Mouse (Mus musculus): Measurements from ENCODE around the gene Masp2. TPM values are rescaled to one million over a fixed set of nuclear protein-coding genes. Genes with fewer than 3 reads are reported as not detected.
A peak's percentile ranks its signal among the peaks of the same experiment; 100 is the strongest.

Gene Masp2
- total RNA-seq, 2 experiments from 2014 or later, result 0.20 to 0.73 TPM

DNA sequence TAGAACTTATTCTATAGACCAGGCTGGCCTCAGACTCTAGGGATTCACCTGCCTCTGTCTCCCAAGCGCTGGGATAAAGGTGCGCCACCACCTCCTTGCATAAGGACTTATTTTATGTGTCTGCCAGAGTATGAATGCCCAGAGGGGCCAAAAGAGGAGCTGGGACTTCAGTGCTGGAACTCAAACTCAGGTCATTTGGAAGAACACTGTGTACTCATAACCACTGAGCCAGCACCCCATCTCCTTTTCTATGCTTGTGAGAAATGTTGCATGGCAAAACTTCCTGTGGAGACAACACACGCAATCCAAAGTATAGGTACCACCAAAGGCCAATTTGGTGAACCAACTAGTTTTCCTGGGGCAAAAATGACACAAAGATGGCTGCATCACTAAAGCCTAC lies 5.6 kb upstream of the Masp2 start:
- no peak for DNase-seq (ENCODE audit: low spot score)
- intact Hi-C loops (cut with DNase I), result no loop called here

DNA sequence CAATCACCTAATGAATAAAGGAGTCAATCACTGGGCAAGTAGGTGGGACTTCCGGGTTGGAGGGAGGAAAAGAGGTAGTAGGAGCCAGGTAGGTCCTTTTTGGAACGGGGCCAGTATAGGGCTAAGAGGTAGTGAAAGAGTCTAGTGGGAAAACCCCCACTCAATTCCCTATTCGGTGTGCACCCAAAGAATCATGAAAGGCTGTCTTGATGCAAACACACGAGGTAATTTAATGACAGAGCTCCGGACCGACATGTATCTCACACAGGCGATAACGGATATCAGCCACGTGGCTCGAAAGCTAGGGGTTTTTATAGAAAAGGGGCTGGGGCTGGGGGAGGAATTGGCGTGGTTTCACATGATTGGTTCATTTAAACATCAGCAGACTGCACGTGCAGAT lies 3.5 kb upstream of the Masp2 start:
- intact Hi-C loops (cut with DNase I), result no loop called here
- DNase-seq (ENCODE audit: low spot score), result no peak

DNA sequence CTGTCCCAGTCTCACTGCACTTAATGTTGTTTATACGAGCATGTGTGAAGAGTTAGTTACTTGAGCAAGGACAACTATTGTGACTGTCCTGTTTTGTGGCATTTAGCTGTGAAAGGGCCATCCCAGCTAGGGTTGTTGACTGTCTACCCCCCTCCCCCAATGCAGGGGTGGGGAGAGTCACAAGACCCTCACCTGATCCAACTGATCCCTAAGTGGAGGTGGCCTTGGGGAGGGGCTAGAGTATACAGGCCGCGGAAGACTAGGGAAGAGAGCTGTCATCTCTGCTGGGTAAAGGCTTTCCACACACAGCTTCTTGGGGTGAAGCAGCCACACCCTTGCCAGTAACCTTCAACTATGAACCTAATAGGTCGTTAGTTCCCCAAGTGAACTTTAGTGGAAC lies 2.0 kb upstream of the Masp2 start:
- intact Hi-C loops (cut with DNase I), result no loop called here
- no peak for DNase-seq (ENCODE audit: low spot score)

DNA sequence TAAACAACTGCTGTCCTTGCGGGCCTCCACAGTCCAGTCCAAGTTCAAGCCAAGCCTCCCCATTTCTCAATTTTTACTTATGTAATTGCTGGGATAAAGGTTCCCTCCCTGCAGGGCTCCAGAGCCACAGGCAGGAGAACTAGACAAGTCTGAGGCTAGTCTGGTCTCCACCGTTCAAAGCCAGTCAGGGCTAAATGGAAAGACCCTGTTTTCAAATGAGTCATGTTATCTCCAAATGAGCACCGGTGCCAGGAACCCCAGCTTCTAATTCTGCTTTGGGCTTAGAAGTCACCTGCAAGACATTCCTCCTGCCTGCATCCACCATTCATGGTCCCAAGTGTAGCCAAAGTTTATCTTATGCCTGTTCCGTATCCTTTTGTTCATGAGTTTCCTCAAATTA lies 483 bp upstream of the Masp2 start:
- intact Hi-C loops (cut with DNase I), result no loop called here
- no peak for DNase-seq (ENCODE audit: low spot score)

DNA sequence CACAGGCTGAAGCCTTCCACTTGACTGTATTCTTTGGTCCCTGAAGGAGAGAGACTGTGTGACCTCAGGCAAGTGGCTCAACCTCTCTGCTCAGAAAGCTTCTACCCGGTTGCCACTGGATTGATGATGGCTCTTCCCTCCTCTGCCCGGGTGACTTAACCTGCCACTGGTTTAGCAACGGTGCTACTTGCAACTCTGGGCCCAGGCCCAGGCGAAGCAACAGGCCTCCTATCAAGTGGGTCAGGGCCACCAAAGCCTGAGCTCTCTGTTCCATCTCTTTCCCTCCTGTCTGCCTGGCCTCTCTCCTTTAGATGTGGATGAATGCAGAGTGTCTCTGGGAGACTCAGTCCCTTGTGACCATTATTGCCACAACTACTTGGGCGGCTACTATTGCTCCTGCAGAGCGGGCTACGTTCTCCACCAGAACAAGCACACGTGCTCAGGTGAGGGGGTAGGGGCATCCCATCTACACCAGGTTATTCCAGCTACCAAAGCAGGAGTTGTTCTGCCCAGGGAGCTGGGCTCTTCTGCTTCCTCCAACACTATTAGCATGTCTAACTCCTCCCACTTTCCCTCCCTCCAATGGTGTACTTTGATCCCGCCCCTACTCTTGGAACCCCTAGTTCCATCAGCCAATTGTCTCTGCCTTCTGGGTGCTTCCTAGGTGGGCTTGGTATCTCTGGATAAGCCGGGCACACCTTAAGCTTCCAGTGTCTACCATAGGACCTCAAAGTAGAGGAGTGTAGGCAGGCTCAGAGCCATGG lies 1.2 kb downstream of the Masp2 start:
- intact Hi-C loops (cut with DNase I), result no loop called here
- DNase-seq (ENCODE audit: low spot score), result no peak

DNA sequence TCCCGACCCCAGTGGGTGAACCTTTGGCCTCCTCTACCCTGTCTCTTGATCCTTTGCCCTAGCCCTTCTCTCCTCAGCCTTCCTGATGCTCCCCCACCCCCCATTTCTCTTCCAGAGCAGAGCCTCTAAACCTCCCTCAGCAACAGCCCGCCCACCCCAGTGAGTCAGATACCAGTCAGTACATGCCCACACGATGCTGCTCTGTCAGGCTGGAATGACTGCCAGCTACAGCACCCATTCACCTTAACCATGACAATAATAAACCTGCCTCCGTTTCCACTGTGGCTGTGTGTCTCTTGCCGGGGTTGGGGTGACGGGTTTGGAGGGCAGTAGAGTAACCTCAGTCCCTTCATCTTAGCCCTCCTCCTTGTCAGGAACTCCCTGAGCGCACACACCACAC lies 1.8 kb downstream of the Masp2 start:
- intact Hi-C loops (cut with DNase I), result no loop called here
- DNase-seq (ENCODE audit: low spot score), result no peak

DNA sequence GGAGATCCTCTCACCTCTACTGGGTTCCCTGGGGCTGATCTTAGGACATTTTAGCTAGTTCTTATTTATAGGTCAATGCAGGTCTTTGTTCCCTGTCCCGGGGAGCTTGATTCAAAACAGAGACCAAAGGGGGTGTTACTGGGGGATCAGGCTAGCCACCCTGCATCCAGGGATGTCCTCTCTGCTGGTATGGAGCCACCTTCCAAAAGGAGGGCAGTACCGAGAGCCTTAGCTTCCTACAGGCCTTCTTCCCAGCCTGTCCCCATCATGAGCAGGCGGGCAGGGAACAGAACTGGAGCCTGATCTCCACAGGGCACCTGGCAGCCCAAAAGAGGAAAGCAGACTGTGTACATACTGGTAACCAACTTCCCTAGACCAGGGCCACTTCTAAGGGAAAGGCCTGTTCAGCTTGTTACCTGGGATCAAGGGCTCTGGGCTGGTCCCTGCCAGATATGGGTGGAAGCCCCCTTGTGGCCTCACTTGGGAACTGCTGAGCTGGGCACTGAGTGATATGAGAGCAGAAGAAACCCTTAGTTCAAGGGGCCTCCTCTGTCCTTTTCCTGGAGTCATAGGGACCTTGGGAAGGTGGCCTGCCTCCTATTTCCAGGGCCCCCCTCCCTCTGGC lies 2.3 kb downstream of the Masp2 start:
- intact Hi-C loops (cut with DNase I), result loop anchor here (5.0 kb wide), 2 partner anchors 112 to 432 kb away; no protein-coding TSS in a partner anchor
- DNase-seq (ENCODE audit: low spot score), result no peak

DNA sequence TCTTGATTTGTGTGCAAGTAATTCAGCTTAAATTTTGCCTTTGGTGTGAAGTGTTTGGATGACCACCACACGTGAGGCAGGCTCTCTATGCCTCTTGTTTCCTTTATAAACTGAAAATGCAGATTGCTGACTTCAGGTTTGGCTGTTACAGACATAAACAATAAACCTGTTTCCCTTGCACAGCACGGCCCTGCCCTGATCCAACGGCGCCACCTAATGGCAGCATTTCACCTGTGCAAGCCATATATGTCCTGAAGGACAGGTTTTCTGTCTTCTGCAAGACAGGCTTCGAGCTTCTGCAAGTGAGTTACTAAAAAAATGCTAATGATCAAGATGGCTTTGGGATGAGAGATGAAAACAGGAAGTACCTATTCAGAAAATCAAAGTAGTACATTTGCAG lies 5.4 kb downstream of the Masp2 start:
- no peak for DNase-seq (ENCODE audit: low spot score)
- intact Hi-C loops (cut with DNase I), result loop anchor here (5.0 kb wide), 2 partner anchors 115 to 435 kb away; no protein-coding TSS in a partner anchor

DNA sequence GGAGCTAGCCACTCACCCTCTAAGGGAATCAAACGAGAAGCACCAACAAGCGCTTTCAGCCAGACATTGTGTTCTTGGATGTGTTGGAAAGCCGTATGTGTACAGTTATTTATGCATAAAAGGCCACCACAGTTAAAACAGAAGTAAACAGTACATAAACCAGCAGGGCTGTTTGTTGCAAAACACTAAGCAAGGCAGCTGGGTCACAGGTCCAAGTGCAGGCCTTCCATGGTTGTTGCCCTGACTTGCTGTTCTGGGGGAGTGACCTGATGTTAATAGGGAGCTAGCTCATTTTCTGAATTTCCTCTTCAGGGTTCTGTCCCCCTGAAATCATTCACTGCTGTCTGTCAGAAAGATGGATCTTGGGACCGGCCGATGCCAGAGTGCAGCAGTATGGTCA lies 7.5 kb downstream of the Masp2 start:
- no peak for DNase-seq (ENCODE audit: low spot score)
- intact Hi-C loops (cut with DNase I), result loop anchor here (5.0 kb wide), 2 partner anchors 118 to 438 kb away; no protein-coding TSS in a partner anchor

DNA sequence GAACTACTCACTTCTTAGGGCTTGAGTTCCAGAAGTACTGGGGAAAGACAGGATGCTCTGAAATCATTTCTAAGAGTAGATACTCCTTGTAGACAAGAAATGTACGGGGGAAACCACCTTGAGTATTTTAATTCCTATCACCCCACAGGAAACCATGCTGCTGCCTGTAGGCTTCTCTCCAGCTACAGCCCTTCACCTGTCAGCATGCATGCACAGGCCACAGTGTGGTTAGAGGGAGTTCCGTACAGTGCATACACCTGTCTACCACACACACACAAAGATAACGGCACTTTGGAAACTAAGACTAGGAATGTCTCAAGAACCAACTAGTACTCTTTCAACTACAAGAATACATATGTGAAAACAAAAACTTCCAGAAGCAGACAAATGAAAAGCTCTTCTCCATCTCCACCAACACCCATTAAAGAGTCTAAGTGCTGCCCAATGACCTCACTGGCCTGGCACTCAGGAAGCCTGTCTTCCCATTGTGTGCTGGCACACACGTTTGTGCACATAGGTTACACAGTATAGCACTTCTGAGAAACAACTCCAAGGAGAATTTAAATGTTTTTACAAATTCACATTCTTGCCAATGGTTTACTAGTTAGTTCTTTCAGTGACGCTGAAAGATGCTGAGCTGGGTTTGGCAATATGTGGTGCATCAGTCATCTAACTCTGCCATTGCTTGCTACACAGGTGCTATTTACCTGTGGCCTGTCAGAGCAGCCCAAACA lies 8.4 kb downstream of the Masp2 start:
- DNase-seq (ENCODE audit: low spot score), result no peak
- intact Hi-C loops (cut with DNase I), result no loop called here

DNA sequence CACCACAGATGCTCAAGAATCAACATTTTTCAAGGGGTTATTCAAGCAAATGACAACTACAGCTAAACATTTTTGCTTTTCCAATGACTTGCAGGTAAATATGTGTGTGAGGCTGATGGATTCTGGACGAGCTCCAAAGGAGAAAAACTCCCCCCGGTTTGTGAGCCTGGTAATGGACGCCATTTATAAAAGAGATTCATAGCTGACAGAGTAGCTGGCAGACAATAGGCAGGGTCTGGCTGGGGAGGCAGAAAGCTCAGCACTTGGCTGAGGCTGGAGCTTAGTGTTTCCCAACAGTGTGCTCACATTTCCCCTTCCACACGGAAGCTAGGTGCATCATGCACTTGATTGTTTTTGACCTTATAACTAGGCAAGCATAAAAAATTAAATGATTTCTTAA lies 10.2 kb downstream of the Masp2 start:
- no peak for DNase-seq (ENCODE audit: low spot score)
- intact Hi-C loops (cut with DNase I), result no loop called here

DNA sequence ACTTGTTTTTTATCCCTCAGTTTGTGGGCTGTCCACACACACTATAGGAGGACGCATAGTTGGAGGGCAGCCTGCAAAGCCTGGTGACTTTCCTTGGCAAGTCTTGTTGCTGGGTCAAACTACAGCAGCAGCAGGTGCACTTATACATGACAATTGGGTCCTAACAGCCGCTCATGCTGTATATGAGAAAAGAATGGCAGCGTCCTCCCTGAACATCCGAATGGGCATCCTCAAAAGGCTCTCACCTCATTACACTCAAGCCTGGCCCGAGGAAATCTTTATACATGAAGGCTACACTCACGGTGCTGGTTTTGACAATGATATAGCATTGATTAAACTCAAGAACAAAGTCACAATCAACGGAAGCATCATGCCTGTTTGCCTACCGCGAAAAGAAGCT lies 11.4 kb downstream of the Masp2 start:
- no peak for DNase-seq (ENCODE audit: low spot score)
- intact Hi-C loops (cut with DNase I), result no loop called here

DNA sequence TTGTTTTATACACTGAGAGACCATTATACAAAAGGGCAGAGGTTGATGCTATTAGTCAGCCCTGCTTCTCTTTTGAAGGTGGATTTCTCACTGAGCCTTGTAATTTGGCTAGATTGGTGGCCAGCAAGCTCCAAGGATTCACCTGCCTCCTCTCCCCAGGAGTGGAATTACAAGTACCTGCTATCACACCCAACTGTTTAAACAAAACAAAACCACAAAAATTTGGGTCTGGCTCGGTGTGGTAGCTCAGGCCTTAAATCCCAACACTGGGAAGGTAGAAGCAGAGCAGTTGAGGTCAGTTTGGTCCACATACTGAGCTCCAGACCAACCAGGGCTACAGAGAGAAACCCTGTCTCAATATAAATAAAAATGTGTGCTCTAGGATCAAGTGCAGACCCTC lies 17.5 kb downstream of the Masp2 start:
- DNase-seq (ENCODE audit: low spot score), result no peak
- intact Hi-C loops (cut with DNase I), result no loop called here

DNA sequence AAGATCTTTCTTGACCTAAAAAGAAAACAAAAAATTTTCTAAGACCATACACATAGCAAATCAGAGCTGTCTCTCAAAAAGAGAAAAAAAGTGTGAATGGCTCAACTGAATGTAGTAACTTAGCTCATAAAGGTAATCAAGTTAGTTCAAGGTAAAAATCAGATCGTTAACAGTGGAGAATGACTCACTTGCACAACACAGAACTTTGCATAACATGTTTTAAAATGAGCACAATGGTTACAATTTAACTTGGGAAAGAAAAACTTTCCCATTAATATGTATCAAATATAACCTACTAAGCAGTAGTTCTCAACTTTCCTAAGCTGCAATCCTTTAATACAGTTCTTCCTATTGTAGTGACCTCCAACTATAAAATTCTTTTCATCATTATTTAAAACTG lies 18.4 kb downstream of the Masp2 start:
- intact Hi-C loops (cut with DNase I), result no loop called here
- DNase-seq (ENCODE audit: low spot score), result no peak

DNA sequence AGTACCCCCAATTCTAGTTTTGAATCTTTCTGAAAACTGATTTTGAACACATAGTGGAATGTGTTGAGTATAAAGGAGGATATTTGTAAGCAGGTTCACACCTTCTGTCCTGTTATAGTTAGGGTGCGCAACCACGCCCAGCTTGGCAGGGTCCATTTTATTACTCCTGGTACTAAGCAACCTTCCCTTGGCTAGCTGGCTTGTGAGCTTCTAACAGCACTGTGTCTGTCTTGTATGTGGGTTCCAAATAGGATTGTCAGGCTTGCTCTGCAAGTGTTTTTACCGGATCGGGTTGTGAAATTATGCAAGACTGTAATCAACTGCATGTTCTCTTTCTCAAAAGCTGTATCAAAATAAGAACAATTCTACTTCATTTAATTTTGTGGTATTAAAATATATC lies 20.1 kb downstream of the Masp2 start:
- intact Hi-C loops (cut with DNase I), result no loop called here
- DNase-seq (ENCODE audit: low spot score), result no peak

DNA sequence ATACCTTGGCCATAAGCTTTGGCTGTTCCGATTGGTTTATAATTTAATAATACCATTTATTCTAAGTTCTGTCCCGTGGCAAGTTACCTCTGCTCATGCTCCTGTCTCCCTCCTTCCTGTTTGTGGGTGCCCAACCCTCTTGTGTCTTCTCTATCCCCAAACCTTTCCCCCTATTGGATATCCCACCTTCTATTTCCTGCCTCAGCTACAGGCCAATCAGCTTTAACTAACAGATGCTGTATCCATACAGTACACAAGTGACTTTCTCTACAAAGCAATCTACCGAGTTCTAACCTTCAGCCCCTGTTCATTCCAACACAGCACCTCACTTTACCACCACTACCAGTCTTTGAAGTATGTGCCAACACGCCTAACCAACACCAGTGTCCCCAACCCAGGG lies 21.3 kb downstream of the Masp2 start:
- intact Hi-C loops (cut with DNase I), result no loop called here
- DNase-seq (ENCODE audit: low spot score), result no peak

DNA sequence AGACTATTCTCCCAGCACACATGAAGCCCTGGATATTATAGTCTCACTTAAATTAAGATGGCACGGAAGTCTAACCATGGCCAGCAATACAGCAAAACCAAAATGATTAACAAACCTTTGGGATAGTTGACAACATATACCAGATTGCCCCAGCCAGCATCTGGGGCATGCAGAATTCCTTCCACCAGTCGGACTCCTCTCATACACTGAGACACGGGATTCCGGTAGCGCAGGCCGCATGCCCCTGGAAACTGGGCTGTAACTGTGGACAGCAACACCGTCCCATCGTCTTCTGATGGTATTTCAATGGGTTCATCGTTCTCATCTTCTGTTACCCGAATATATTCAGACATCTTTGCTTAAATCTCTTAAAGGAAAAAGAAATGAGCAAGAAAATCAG lies 22.7 kb downstream of the Masp2 start:
- DNase-seq (ENCODE audit: low spot score), result no peak
- intact Hi-C loops (cut with DNase I), result no loop called here

DNA sequence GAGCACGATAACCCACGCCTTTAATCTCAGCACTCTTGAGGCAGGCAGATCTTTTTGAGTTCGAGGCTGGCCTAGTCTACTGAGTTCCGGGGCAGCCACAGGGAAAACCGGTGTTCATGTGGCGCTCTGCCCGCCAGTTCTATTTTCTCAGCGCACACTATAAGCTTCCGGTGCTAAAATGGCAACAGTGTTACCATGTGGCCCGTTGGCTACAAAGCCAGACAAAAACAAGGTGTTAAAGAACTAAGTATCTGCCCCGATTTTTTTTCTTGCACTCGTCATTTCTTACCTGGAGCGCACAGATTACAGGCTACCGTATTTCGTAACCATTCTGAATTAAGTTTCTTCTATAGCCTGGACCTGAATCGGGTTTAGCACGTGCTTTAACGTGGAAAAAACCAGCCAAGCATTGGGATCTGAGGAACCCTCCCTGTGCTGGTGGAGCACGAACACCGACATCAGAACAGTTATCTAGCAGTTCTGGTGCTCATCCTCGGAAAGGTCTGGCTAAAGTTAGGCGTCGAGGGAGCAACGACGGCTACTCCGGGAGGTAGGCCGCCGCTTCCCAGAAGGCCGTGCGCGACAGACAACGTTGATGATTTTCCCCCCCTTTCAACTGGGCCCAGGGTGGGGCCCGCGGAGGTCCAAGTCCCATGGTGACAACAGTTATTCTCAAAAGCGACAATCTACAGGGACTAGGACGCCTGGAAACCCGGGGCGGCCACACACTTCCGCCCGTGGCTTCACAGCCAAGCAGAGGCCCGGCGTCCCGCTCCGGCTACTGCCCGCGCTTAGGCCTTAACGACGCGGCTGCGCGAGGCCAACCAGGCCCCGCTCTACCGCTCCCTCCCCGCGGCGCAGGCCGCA lies 23.6 kb downstream of the Masp2 start:
- no peak for DNase-seq (ENCODE audit: low spot score)
- intact Hi-C loops (cut with DNase I), result no loop called here

DNA sequence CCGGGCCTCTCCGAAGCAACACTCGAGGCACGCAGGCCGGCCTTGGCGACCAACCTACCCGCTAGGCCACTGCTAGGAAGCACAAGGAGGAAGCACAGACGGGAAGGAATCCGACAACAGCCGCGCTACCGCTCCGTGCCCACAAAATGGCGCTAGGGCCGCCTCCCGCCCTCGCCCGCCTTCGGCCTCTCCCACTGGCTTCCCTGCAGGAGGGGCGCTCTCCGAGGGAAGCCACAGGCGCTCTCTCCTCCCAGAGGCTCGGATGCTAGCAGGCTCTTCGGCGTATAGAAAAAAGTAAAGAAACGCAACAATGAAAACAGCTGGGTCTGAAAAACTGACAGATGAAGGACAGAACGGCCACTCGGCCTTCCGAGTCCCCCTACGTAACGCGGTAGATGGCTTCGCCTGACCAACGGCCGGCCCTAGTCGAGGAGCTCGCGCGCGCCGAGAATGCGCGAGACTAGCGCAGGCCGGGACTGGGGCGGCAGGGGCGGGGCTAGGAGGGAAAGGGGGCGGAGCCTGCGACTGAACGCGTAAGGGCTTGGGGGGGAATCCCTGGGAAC lies 24.4 kb downstream of the Masp2 start, which contains the start of gene Tardbp:
TSS of gene Tardbp (minus strand) at position 397 of the 563 bp plus-strand sequence.
- peak; percentile 90 for DNase-seq (ENCODE audit: low spot score)
- intact Hi-C loops (cut with DNase I), result no loop called here

DNA sequence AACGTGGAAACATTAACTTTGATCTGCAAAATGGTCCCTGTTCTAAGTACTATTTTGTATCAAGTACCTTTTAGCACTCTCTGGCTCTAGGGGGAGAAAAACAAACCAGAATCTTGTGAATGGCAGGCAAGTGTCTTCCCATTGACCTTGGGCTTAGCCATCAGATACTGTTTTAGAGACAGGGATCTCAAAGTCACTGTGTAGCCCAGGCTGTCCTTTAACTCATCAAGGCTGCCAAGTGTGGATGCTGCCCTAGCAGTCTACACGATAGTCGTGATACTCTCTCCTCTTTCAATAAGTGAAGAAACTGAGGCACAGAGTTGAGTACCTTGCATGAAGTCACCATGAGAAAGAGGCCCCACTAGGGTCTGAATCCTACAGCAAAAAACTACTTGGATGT lies 24.9 kb downstream of the Masp2 start:
- intact Hi-C loops (cut with DNase I), result no loop called here
- DNase-seq (ENCODE audit: low spot score), result no peak

Data from heart, postnatal 25 days (tissue).